Mouse (Mus musculus) kidney, adult 9 months (tissue): ENCODE data around the gene Oasl1.

Experiments
- DNase-seq: peaks from one replicate; pipeline ENCODE4 v3.0.0; 2022

Oasl1 gene

GRCm38 (mm10) chr5:114969609-114970215, 46.7 kb downstream of the Oasl1 start:
- DNase-seq, result peak; percentile 71

DNA sequence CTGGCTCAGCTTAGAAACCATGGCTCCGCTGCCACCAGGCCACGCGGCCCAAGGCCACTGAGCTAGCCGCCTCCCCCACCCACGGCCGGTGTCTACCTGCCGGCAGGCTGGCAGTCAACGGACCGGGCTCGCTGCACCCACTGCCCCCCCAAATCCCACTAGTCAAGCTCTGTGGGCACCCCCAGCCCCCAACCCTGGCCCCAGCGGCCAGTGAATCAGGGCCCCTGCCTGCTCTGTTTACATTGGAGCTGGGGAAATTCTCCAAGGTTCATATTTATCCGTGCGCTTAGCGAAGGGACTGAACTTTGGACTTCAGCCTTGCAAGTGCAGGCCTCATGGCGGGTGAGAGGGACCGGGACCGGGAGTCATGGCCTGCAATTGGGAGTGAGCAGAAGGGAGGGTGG, 47.8 kb downstream of the Oasl1 start, which contains the start of gene Hnf1a:
Gene Hnf1a, minus strand, starts transcription at position 271 of the 404 bp plus-strand sequence.
- DNase-seq, result peak; percentile 83

GRCm38 (mm10) chr5:114972201-114972600, 49.2 kb downstream of the Oasl1 start:
- no peak for DNase-seq

- peak; percentile 56 for DNase-seq
Measured at GRCm38 (mm10) chr5:114973131-114973530, 50.1 kb downstream of the Oasl1 start.

DNA sequence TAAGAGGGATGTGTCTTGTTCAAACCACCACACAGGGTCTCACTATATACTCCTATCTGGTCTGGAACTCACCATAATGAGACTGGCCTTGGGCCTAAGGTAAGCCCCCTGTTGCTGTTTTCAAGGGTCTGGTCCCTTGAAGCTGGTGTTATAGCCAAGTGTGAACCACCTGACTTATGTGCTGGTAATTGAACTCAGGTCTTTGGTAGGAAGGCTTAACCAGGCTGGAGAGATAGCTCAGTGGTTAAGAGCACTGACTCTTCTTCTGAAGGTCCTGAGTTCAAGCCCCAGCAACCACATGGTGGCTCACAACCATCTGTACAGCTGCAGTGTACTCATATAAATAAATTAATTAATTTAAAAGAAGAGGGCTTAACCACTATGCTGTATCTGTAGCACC, 53.9 kb downstream of the Oasl1 start:
- no peak for DNase-seq

GRCm38 (mm10) chr5:114978473-114978872, 55.4 kb downstream of the Oasl1 start:
- DNase-seq, result peak; percentile 60

GRCm38 (mm10) chr5:114978888-114979249, 55.8 kb downstream of the Oasl1 start:
- DNase-seq, result peak; percentile 47

DNA sequence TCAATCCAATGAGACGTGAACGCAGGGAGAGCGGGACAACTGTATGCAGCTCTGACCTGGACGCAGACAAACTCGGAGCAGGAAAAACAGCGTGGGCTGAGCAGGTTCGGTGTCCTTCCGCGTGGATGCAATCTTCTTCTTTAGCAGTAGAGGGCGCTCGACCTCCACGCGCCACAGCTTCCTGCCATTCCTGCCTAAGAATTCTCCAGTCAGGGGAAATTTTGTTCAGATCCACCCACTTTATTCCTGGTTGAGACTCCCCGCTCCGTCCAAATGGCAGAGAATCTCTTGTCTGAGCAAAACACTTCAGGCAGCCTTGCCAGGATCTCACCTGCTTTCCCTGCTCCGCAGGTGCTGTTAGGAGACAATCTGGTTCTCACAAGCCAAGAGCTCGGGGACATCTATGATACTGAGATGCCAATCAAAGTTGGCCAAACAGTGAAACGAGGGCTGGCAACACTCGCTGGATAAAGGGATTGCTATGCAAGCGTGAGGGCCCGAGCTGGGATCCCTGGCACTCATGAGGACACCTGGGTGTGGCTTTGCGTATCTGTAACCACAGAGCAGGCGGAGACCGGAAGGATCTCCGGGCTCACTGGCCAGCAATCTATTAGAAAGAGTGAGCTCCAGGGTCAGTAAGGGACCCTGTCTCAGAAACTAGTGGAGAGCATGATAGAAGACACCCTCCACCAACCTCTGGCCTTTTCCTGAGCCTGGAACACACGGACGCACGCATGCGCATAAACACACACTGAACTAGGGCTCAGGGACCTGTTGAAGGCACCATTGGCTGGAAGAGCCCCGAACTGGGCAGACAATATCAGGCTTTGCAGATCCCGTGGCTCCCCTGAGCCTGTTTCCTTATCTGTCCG, 56.4 kb downstream of the Oasl1 start:
- peak; percentile 76 for DNase-seq

DNA sequence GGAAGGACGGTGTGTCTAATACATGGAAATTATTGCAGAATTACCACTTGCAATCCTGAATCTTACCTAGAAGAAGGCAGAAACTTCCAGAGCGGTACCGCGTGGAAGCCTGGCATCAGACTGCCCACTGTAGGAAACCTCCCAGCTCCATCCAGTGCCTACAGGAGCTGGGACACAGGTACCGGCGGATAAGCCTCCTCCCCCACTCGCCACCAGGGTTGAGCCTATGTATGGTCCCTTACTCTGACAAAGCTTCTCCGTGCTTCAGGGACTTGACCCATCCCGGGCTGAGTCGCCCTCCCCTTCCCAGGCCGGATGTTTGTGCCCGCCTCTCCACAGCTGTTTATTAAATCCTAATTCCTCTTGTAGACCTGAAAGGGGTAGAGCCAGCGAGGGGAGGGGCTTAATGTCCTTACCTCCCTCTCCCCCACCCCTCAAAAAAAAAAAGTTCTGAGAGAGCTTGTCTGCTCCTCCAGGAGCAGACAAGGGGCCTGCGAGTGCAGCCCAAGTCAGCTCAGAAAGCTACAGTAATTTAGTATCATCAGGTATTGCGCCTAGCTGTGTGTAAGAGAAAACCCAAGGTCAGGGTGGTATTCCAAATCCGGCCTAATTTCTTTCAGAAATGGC, 57.2 kb downstream of the Oasl1 start:
- peak; percentile 19 for DNase-seq

GRCm38 (mm10) chr5:114982001-114982400, 59.0 kb downstream of the Oasl1 start:
- no peak for DNase-seq

- no peak for DNase-seq
Measured at GRCm38 (mm10) chr5:114985074-114985473, 62.0 kb downstream of the Oasl1 start.
